Mouse (Mus musculus) E14TG2a.4 (cell line): ENCODE data around the gene Cbfa2t2.

Experiments
- H3K27me3 ChIP-seq: 2 replicates; pipeline ENCODE4 v1.6.1; 2014; ENCODE audit warnings: low read length, control low read depth; ENCODE audit not compliant: insufficient read depth
- H3K36me3 ChIP-seq: 2 replicates; pipeline ENCODE4 v1.6.1; 2014; ENCODE audit warnings: low read length, control low read depth; ENCODE audit not compliant: insufficient read depth
- H3K4me1 ChIP-seq: replicated peaks from 2 replicates; pipeline ENCODE4 v1.6.1; 2014; ENCODE audit warnings: low read depth, low read length, control low read depth
- H3K4me3 ChIP-seq: replicated peaks from 2 replicates; pipeline ENCODE4 v1.5.1; 2014; ENCODE audit warnings: mild to moderate bottlenecking, low read length
- H3K9me3 ChIP-seq: 2 replicates; pipeline ENCODE4 v1.6.1; 2014; ENCODE audit warnings: low read length, control low read depth
- CTCF ChIP-seq: conservative IDR thresholded peaks from 2 replicates; pipeline ENCODE4 v1.5.1; 2014; ENCODE audit warnings: low read length
- NANOG ChIP-seq: IDR thresholded peaks from 2 replicates; pipeline ENCODE4 v1.6.1; 2014; ENCODE audit warnings: borderline replicate concordance, low read length, mixed read lengths
- POU5F1 ChIP-seq: IDR thresholded peaks from 2 replicates; pipeline ENCODE4 v1.6.1; 2014; ENCODE audit warnings: low read length, borderline replicate concordance

The Cbfa2t2 gene

GRCm38 (mm10) chr2:154430566-154430965 is 5.7 kb upstream of the Cbfa2t2 start:
- TF ChIP-seq CTCF (no peak), NANOG (no peak), POU5F1 (no peak)
- Histone ChIP-seq H3K4me3 (no peak overlapping the region), H3K9me3 (no peaks in the 10 kb centered on the region), H3K27me3 (no peaks in the 10 kb centered on the region), H3K4me1 (peaks cover 72% of the 10 kb centered on the region), H3K36me3 (0 out of 2 replicates have a peak, but pooled peaks cover 2% of the 10 kb centered on the region)

GRCm38 (mm10) chr2:154432696-154433095 is 3.6 kb upstream of the Cbfa2t2 start:
- H3K36me3 ChIP-seq: 0 out of 2 replicates have a peak, but pooled peaks cover 2% of the 10 kb centered on the region
- H3K27me3 ChIP-seq: no peaks in the 10 kb centered on the region
- no peak overlapping the region for H3K4me3 ChIP-seq
- TF ChIP-seq NANOG (no peak), CTCF (no peak), POU5F1 (no peak)
- H3K4me1 ChIP-seq: peaks cover 76% of the 10 kb centered on the region
- H3K9me3 ChIP-seq: no peaks in the 10 kb centered on the region

DNA sequence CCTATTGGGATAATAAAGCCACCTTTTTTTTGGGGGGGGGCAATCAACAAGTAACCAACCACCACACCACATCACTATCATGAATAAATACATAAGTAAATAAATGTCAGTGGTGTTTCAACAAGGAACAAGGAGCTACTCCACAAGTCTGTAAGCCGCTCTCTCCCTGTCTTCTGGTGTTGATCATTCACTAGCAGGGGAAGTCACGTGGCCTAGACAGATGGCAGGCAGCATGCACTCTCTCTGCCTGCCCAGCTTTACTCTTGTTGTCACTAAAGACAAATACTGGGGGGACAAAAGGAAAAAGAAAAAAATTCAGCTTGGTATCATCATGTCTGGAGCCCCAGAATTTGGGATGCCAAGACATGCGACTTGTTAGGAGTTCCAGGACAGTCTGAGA is 2.9 kb upstream of the Cbfa2t2 start:
- Histone ChIP-seq H3K4me1 (peaks cover 83% of the 10 kb centered on the region), H3K9me3 (no peaks in the 10 kb centered on the region), H3K36me3 (0 out of 2 replicates have a peak, but pooled peaks cover 2% of the 10 kb centered on the region), H3K27me3 (no peaks in the 10 kb centered on the region), H3K4me3 (no peak overlapping the region)
- TF ChIP-seq NANOG: no peak
- no peak for TF ChIP-seq POU5F1
- TF ChIP-seq CTCF: no peak

GRCm38 (mm10) chr2:154434690-154435089 is 1.6 kb upstream of the Cbfa2t2 start:
- TF ChIP-seq NANOG (no peak), CTCF (no peak), POU5F1 (no peak)
- H3K36me3 ChIP-seq: peaks cover 9% of the 10 kb centered on the region
- H3K9me3 ChIP-seq: no peaks in the 10 kb centered on the region
- H3K4me1 ChIP-seq: peaks cover 82% of the 10 kb centered on the region
- no peaks in the 10 kb centered on the region for H3K27me3 ChIP-seq
- H3K4me3 ChIP-seq: no peak overlapping the region

DNA sequence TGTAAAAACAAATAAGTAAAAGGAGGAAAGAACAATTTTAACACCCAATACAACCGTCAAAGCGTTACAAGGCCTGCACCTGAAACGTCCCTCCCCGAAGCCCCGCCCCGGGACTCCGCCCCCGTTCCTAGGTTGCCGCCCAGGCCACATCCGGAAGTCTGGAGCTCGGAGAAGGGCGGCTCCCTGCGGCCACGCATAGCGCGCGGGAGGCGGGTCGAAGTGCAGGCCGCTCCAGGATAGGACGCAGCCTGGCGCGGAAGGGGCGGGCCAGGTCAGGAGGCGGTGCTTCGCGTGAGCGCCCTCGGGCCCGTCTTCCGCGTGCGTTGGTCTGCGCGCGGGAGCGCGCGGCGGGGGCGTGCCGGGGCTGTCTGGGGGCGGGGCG is 214 bp upstream of the Cbfa2t2 start:
- no peak for TF ChIP-seq POU5F1
- no peak for TF ChIP-seq CTCF
- TF ChIP-seq NANOG: no peak
- Histone ChIP-seq H3K4me1 (peaks cover 84% of the 10 kb centered on the region), H3K27me3 (no peaks in the 10 kb centered on the region), H3K9me3 (no peaks in the 10 kb centered on the region), H3K36me3 (peaks cover 22% of the 10 kb centered on the region), H3K4me3 (peak overlapping the region; percentile 98)

- H3K4me1 ChIP-seq: peaks cover 80% of the 10 kb centered on the region
- H3K4me3 ChIP-seq: peak overlapping the region; percentile 98
- no peaks in the 10 kb centered on the region for H3K27me3 ChIP-seq
- TF ChIP-seq NANOG (no peak), POU5F1 (no peak), CTCF (no peak)
- no peaks in the 10 kb centered on the region for H3K9me3 ChIP-seq
- peaks cover 26% of the 10 kb centered on the region for H3K36me3 ChIP-seq
Measured at GRCm38 (mm10) chr2:154437191-154437527, 878 bp downstream of the Cbfa2t2 start.

DNA sequence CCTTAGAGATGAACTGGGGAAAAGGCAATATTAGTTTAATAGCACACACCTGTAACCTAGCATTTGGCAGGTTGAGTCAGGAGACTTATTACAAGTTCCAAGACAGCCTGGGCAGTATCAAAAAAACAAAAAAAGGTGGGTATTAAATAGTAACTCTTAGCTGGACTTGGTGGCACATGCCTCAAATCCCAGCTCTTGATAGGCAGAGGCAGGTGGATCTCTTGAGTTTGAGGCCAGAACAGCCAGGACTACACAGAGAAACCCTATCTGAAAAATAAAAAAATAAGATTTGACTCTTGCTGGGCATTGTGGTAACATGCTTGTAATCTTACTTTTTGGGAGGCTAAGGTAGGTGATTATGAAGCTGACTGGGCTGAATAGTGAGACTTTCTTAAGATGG is 4.2 kb downstream of the Cbfa2t2 start:
- Histone ChIP-seq H3K4me3 (no peak overlapping the region), H3K27me3 (no peaks in the 10 kb centered on the region), H3K9me3 (no peaks in the 10 kb centered on the region), H3K4me1 (peaks cover 79% of the 10 kb centered on the region), H3K36me3 (peaks cover 50% of the 10 kb centered on the region)
- TF ChIP-seq CTCF: no peak
- no peak for TF ChIP-seq POU5F1
- TF ChIP-seq NANOG: no peak

- Histone ChIP-seq H3K4me3 (no peak overlapping the region), H3K36me3 (peaks cover 57% of the 10 kb centered on the region), H3K27me3 (no peaks in the 10 kb centered on the region), H3K9me3 (no peaks in the 10 kb centered on the region), H3K4me1 (peaks cover 91% of the 10 kb centered on the region)
- TF ChIP-seq POU5F1: no peak
- no peak for TF ChIP-seq NANOG
- no peak; the same call in 1 of the 2 replicates for TF ChIP-seq CTCF
Measured at GRCm38 (mm10) chr2:154447821-154448220, 11.5 kb downstream of the Cbfa2t2 start.

DNA sequence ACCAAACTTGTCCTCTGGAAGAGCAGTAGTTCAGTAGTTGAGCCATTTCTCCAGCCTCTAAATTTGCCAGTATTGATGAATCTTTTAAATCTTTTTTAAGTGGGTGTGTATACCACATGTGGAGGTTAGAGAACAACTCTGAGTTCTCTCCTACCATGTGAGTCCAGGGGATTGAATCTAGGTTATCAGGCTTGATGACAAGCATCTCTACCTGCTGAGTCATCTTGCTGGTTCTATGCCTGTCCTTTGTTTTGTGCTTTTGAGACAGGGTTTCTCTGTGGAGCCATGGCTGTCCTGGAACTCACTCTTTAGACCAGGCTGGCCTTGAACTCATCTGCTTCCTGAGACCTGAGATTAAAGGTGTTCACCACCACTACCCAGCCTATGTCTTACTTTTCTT is 12.4 kb downstream of the Cbfa2t2 start:
- H3K4me1 ChIP-seq: peaks cover 92% of the 10 kb centered on the region
- H3K27me3 ChIP-seq: no peaks in the 10 kb centered on the region
- H3K9me3 ChIP-seq: no peaks in the 10 kb centered on the region
- peaks cover 56% of the 10 kb centered on the region for H3K36me3 ChIP-seq
- TF ChIP-seq NANOG (no peak), POU5F1 (no peak), CTCF (no peak)
- no peak overlapping the region for H3K4me3 ChIP-seq
